ENCODE assay signal across 1 mouse cellular context in the genomic region with DNA sequence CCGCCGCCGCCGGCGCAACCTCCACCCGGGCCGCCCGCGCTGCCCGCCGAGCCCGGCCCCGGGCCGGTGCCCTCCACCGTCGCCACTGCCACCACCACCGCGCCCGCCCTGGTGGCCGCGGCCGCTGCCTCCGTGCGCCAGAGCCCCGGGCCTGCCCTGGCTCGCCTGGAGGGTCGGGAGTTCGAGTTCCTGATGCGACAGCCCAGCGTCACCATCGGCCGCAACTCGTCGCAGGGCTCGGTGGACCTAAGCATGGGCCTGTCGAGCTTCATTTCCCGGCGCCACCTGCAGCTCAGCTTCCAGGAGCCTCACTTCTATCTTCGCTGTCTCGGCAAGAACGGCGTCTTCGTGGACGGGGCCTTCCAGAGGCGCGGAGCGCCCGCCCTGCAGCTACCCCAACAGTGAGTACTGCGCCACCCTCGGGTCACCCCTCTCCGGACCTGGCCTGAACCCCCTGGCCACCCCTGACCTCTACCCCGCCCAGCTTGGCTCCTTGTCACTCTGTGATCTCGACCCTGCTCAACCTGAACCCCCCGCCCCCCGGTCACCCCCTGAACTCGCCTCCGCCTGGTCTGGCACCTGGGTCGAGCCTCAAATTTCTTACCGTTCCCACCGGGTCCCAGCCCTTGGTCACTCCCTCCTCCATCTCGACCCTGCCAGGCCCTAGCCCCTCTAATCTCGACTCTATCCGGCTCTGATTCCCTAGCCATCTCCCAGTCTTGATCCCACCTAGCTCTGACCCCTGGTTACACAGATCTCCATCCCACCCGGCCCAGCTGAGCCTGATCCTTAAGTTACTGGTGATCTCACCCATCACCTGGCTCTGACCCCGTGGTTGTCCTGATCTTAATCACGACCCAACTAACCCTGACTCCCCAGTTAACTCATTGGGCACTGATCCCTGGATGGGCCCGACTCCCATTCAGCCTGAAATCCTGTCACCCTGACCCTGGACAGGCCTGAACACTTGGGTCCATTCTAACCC.
A peak's percentile ranks its signal among the peaks of the same experiment; 100 is the strongest.
TF ChIP-seq lines count a peak whose summit lies in the region.

No protein-coding gene starts in this region.

TF ChIP-seq in MEL, 35 proteins besides CTCF, POLR2A, EP300 and RAD21 (continued from another document):
- TF ChIP-seq TBP (IDR thresholded peaks at IDR 0.05; ENCODE audit: low read depth, low read length) (no peak), CHD1 (IDR thresholded peaks at IDR 0.05; ENCODE audit: low read depth, low read length) (0 out of 2 replicates have a peak, but pooled peaks have one; percentile 73), USF2 (IDR thresholded peaks at IDR 0.05; ENCODE audit: borderline replicate concordance in 1 of 2, insufficient read depth in 1 of 2, low read depth in 1 of 2, low read length in 2 of 2) (no peak), E2F4 (IDR thresholded peaks at IDR 0.05; ENCODE audit: borderline replicate concordance, low read depth, low read length) (no peak), MAX (IDR thresholded peaks at IDR 0.05; ENCODE audit: low read length) (no peak), KAT2A (conservative IDR thresholded peaks at IDR 0.05; ENCODE audit: low read depth, low read length) (no peak; the same call in 1 of the 2 replicates), POLR2AphosphoS5 (IDR thresholded peaks at IDR 0.05; ENCODE audit: borderline replicate concordance, low read depth, low read length) (no peak), MYB (IDR thresholded peaks at IDR 0.05; ENCODE audit: low read depth, low read length) (no peak), TAL1 (IDR thresholded peaks at IDR 0.05; ENCODE audit: low read length) (no peak), MXI1 (IDR thresholded peaks at IDR 0.05; ENCODE audit: low read depth, low read length) (no peak), BHLHE40 (IDR thresholded peaks at IDR 0.05; ENCODE audit: borderline replicate concordance, low read depth, low read length) (no peak), SIN3A (IDR thresholded peaks at IDR 0.05; ENCODE audit: low read length) (0 out of 2 replicates have a peak, but pooled peaks have one; percentile 6), ELF1 (IDR thresholded peaks at IDR 0.05; ENCODE audit: low read depth, low read length) (no peak), ZC3H11A (IDR thresholded peaks at IDR 0.05; ENCODE audit: low read depth, low read length) (no peak)
TF ChIP-seq in MEL: peak in this region for 3.
